Mouse (Mus musculus): ENCODE measurements around the gene Nfatc3. TPM values are rescaled to one million over a fixed set of nuclear protein-coding genes. Genes with fewer than 3 reads are reported as not detected.

Gene Nfatc3
- total and polyA plus RNA-seq, 3 experiments, result 29.0 to 96.3 (median 37.8) TPM

DNA sequence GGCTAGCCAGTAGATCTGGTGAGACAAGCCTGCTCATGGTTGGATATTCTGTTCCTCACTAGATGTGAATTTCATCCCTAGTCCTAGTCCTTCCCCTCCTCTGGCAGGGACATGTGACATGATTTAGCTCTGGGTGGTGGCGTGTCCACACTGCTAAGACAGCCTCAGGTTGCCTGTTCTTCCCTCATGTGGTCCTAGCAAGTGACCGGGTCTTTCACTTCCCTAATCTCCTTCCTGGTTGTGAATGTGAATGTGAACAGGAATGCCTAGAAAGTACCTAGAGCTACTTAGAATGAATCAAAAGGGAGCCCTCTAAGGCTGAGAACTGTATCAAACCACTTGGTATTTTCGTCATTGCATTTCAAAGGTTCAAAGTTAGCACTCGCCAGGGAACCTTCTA is 19.0 kb upstream of the Nfatc3 start (continued):
- TF ChIP-seq IRF4 (IDR thresholded peaks at IDR 0.05; ENCODE audit: low read depth, low read length) (peak; percentile 90), MAFK (IDR thresholded peaks at IDR 0.05; ENCODE audit: insufficient replicate concordance, low read length) (0 out of 2 replicates have a peak, but pooled peaks have one; percentile 18), SIN3A (IDR thresholded peaks at IDR 0.05; ENCODE audit: low read length) (peak; percentile 40; the same call in 1 of the 2 replicates), BHLHE40 (IDR thresholded peaks at IDR 0.05; ENCODE audit: low read depth, low read length) (peak; percentile 78), ZC3H11A (IDR thresholded peaks at IDR 0.05; ENCODE audit: low read depth, low read length) (no peak), ZKSCAN1 (IDR thresholded peaks at IDR 0.05; ENCODE audit: borderline replicate concordance, low read depth, low read length) (0 out of 2 replicates have a peak, but pooled peaks have one; percentile 38), MXI1 (IDR thresholded peaks at IDR 0.05; ENCODE audit: low read depth, low read length) (peak; percentile 65; the same call in 1 of the 2 replicates), HCFC1 (IDR thresholded peaks at IDR 0.05; ENCODE audit: low read depth, low read length) (no peak), CHD1 (IDR thresholded peaks at IDR 0.05; ENCODE audit: low read depth, low read length) (no peak), E2F4 (IDR thresholded peaks at IDR 0.05; ENCODE audit: insufficient replicate concordance, low read depth, low read length) (no peak), MAX (IDR thresholded peaks at IDR 0.05; ENCODE audit: low read length) (peak; percentile 80), MEF2A (IDR thresholded peaks at IDR 0.05; ENCODE audit: borderline replicate concordance, low read depth, low read length) (peak; percentile 38; the same call in 1 of the 2 replicates), KAT2A (IDR thresholded peaks at IDR 0.05; ENCODE audit: insufficient replicate concordance, low read length) (no peak), CHD2 (IDR thresholded peaks at IDR 0.05; ENCODE audit: low read length) (peak; percentile 45), EP300 (IDR thresholded peaks at IDR 0.05; ENCODE audit: low read length) (peak; percentile 82), ETS1 (conservative IDR thresholded peaks at IDR 0.05; ENCODE audit: low read depth, low read length) (peak; percentile 69)

DNA sequence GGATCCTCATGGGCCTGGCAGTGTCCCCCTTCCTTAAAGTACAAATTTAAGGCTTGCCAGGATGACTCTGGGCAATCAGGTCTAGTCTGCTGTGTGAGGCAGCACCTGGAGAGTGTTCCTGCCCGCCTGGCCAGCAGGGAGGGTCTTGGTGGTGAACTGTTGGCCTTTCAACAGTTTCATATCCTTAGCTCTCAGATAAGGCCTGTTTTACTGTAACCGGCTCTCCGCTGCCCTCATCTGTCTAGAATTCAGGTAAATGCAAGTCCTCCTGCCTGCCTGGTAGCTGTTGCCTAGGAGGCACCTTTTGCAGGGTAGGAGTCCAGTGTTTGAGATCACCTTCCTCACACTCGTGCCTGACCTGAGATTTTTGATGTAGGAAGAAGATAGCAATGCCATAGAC is 18.4 kb upstream of the Nfatc3 start:
- Histone ChIP-seq H3K36me3 (replicated peaks in 1 of 2; ENCODE audit: control insufficient read depth in 1 of 2, insufficient read depth in 1 of 2, low read length in 1 of 2) (peaks cover 29 to 72% of the 10 kb centered on the region in 2 experiments), H3K27ac (ENCODE audit: insufficient read depth, low read depth) (peak overlapping the region; percentile 25; the same call in 1 of the 2 replicates), H3K27me3 (replicated peaks) (no peaks in the 10 kb centered on the region), H3K4me2 (ENCODE audit: insufficient read depth, low read depth, poor library complexity, severe bottlenecking) (no peak overlapping the region), H3K9me3 (replicated peaks; ENCODE audit: low read length) (no peaks in the 10 kb centered on the region), H3K9ac (ENCODE audit: insufficient read depth, low read depth) (no peak overlapping the region), H3K4me1 (ENCODE audit: control insufficient read depth in 1 of 2, insufficient read depth in 2 of 2) (peaks cover 16 to 56% of the 10 kb centered on the region in 2 experiments), H3K4me3 (replicated peaks in 1 of 3; ENCODE audit: low read depth in 2 of 3, low read length in 2 of 3, poor library complexity in 1 of 3) (no peak overlapping the region), H3K79me2 (replicated peaks; ENCODE audit: control insufficient read depth, extremely low read depth, insufficient read depth, poor library complexity, severe bottlenecking) (no peaks in the 10 kb centered on the region)
- TF ChIP-seq MYC (IDR thresholded peaks at IDR 0.05; ENCODE audit: low read depth, low read length), result no peak
- TF ChIP-seq KAT2A (IDR thresholded peaks at IDR 0.05; ENCODE audit: insufficient replicate concordance, low read length), result no peak
- peak; percentile 29 for TF ChIP-seq RAD21 (IDR thresholded peaks at IDR 0.05; ENCODE audit: low read depth, low read length)
- no peak for TF ChIP-seq UBTF (IDR thresholded peaks at IDR 0.05; ENCODE audit: low read depth, low read length)
- TF ChIP-seq HCFC1 (IDR thresholded peaks at IDR 0.05; ENCODE audit: low read depth, low read length), result no peak
- TF ChIP-seq CTCF (conservative IDR thresholded peaks at IDR 0.05 in 1 of 2, IDR thresholded peaks at IDR 0.05 in 1 of 2; ENCODE audit: low read depth in 2 of 2, low read length in 2 of 2), result peak in 1 of 2 experiments; percentile 58; a peak in 2 of 4 replicates
- peak; percentile 40 for TF ChIP-seq SMC3 (IDR thresholded peaks at IDR 0.05; ENCODE audit: low read depth, low read length)
- no peak for DNase-seq (ENCODE audit: extremely low read depth)
- dilution Hi-C loops (cut with MboI; ENCODE audit: extremely low pct_ligation_motif_present, extremely low pct_unique_long_range_greater_than_20kb, low sequenced_read_pairs) (no loop called here), in situ Hi-C loops (cut with MboI; ENCODE audit: low pct_ligation_motif_present, low pct_unique_long_range_greater_than_20kb, low sequenced_read_pairs) (loop anchor here (25.0 kb wide), 1 partner anchor 328 kb away; the partner anchor contains the start of genes 4933405L10Rik, Acd, Enkd1 and Pard6a)
